12 mouse cellular contexts compared by ENCODE assay signal in the genomic region with DNA sequence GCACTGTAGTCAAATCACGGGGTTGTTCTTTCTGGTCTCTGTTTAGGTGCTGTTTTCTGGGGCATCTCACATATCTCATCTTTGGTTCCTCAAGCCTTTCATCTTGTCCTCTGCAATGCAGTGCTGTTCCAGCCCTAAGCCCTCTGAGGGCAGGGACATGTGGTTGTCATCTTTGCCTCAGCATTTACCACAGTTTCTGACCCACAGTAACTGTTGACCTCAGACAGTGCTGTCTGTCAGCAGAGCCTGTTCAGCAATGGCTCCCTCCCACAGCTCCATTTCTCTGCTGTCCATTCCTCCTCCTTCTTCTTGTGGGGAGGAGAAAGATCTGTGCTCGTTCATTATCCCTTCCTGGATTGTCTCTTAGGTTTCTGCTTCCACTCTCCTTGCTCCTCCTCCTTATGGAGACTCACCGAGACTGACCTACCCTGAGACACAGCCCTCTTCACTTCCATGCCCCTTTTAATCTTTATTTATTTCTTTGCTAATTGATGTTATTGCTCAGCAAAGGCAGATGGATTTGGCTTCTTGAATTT.
DNase-seq lines count a peak whose midpoint lies in the region; ATAC-seq and TF ChIP-seq lines count a peak whose summit lies in the region.
"Had no signal": no experiment of that assay in that cellular context is flagged by ENCODE, and none has a peak within 500 bp of the region (broad histone marks: within the 10 kb centered on the region; RNA-seq: fewer than 3 reads in every experiment).

No protein-coding gene starts in this region.

- H3K9me3 ChIP-seq in hindbrain, embryonic 10.5 days, result no peaks in the 10 kb centered on the region
- H3K9me3 ChIP-seq in hindbrain, embryonic 11.5 days (ENCODE audit: control insufficient read depth, low read length), result no peaks in the 10 kb centered on the region
- H3K9me3 ChIP-seq in embryonic facial prominence, embryonic 14.5 days (ENCODE audit: control insufficient read depth, low read length), result no peaks in the 10 kb centered on the region
- no peaks in the 10 kb centered on the region for H3K9me3 ChIP-seq in midbrain, embryonic 13.5 days
- H3K9me3 ChIP-seq: liver, embryonic 13.5 days had no signal

- no peak overlapping the region for H3ac ChIP-seq in myocyte (ENCODE audit: control insufficient read depth, insufficient read length)

- H3K4me3 ChIP-seq in hindbrain, embryonic 10.5 days, result no peak overlapping the region
- no peak overlapping the region for H3K4me3 ChIP-seq in hindbrain, embryonic 11.5 days (ENCODE audit: low read depth, low read length)
- H3K4me3 ChIP-seq in layer of hippocampus, adult 2 months, result no peak overlapping the region
- no peak overlapping the region for H3K4me3 ChIP-seq in embryonic facial prominence, embryonic 14.5 days (ENCODE audit: low read depth, low read length)
- no peak overlapping the region for H3K4me3 ChIP-seq in myocyte
- no peak overlapping the region for H3K4me3 ChIP-seq in midbrain, embryonic 13.5 days (replicated peaks)
- H3K4me3 ChIP-seq: liver, embryonic 13.5 days had no signal

- no peak for DNase-seq in hindbrain, embryonic 10.5 days (ENCODE audit: low spot score)
- no peak for DNase-seq in hindbrain, embryonic 11.5 days (ENCODE audit: low spot score)
- no peak for DNase-seq in layer of hippocampus, adult 2 months (ENCODE audit: low spot score in 2 of 2)
- no peak for DNase-seq in layer of hippocampus, postnatal 25 days (ENCODE audit: extremely low spot score in 1 of 2, low spot score in 1 of 2)
- DNase-seq in embryonic facial prominence, embryonic 14.5 days (ENCODE audit: low spot score), result no peak
- no peak for DNase-seq in left cerebral cortex, postnatal 25 days (ENCODE audit: low spot score in 2 of 2)
- DNase-seq: kidney, adult 18-20 months; liver, embryonic 13.5 days; thymus, adult 18-20 months had no signal

- no peak overlapping the region for H3K9ac ChIP-seq in hindbrain, embryonic 11.5 days (ENCODE audit: low read depth, low read length)
- no peak overlapping the region for H3K9ac ChIP-seq in embryonic facial prominence, embryonic 14.5 days (ENCODE audit: low read depth, low read length)
- no peak overlapping the region for H3K9ac ChIP-seq in midbrain, embryonic 13.5 days (replicated peaks)
- H3K9ac ChIP-seq: liver, embryonic 13.5 days had no signal

- peaks cover 53% of the 10 kb centered on the region for H3K4me1 ChIP-seq in hindbrain, embryonic 10.5 days (replicated peaks)
- no peaks in the 10 kb centered on the region for H3K4me1 ChIP-seq in hindbrain, embryonic 11.5 days (replicated peaks; ENCODE audit: control insufficient read depth, insufficient read depth, low read length)
- peaks cover 16% of the 10 kb centered on the region; the same call in 1 of the 2 replicates for H3K4me1 ChIP-seq in embryonic facial prominence, embryonic 14.5 days (ENCODE audit: control insufficient read depth, insufficient read depth, low read length)
- peaks cover 49% of the 10 kb centered on the region for H3K4me1 ChIP-seq in midbrain, embryonic 13.5 days (replicated peaks)
- H3K4me1 ChIP-seq: liver, embryonic 13.5 days had no signal

- 0 out of 2 replicates have a peak overlapping the region, but pooled peaks have one; percentile 16 for H3K27ac ChIP-seq in hindbrain, embryonic 10.5 days
- H3K27ac ChIP-seq in hindbrain, embryonic 11.5 days (ENCODE audit: low read depth, low read length), result no peak overlapping the region
- H3K27ac ChIP-seq in layer of hippocampus, adult 2 months, result peak overlapping the region; percentile 19; the same call in 1 of the 2 replicates
- no peak overlapping the region for H3K27ac ChIP-seq in embryonic facial prominence, embryonic 14.5 days (replicated peaks; ENCODE audit: low read depth, low read length)
- no peak overlapping the region for H3K27ac ChIP-seq in midbrain, embryonic 13.5 days
- H3K27ac ChIP-seq: liver, embryonic 13.5 days had no signal

- TF ChIP-seq CTCF in layer of hippocampus, adult 2 months (conservative IDR thresholded peaks at IDR 0.05), result no peak

- H3K27me3 ChIP-seq in hindbrain, embryonic 10.5 days (ENCODE audit: insufficient read depth, poor library complexity, severe bottlenecking), result no peaks in the 10 kb centered on the region
- no peaks in the 10 kb centered on the region for H3K27me3 ChIP-seq in hindbrain, embryonic 11.5 days (ENCODE audit: control insufficient read depth, insufficient read depth, low read length)
- H3K27me3 ChIP-seq in embryonic facial prominence, embryonic 14.5 days (replicated peaks; ENCODE audit: control insufficient read depth, insufficient read depth, low read length), result no peaks in the 10 kb centered on the region
- H3K27me3 ChIP-seq in myocyte (ENCODE audit: control insufficient read depth, insufficient read depth, insufficient read length), result no peaks in the 10 kb centered on the region
- H3K27me3 ChIP-seq in midbrain, embryonic 13.5 days, result no peaks in the 10 kb centered on the region
- H3K27me3 ChIP-seq: liver, embryonic 13.5 days had no signal

- no peaks in the 10 kb centered on the region for H3K36me3 ChIP-seq in hindbrain, embryonic 10.5 days
- no peaks in the 10 kb centered on the region for H3K36me3 ChIP-seq in hindbrain, embryonic 11.5 days (ENCODE audit: control insufficient read depth, insufficient read depth, low read length)
- no peaks in the 10 kb centered on the region for H3K36me3 ChIP-seq in embryonic facial prominence, embryonic 14.5 days (ENCODE audit: control insufficient read depth, insufficient read depth, low read length)
- no peaks in the 10 kb centered on the region for H3K36me3 ChIP-seq in myocyte (ENCODE audit: control insufficient read depth, insufficient read depth)
- no peaks in the 10 kb centered on the region for H3K36me3 ChIP-seq in midbrain, embryonic 13.5 days
- H3K36me3 ChIP-seq: liver, embryonic 13.5 days had no signal

- ATAC-seq in hindbrain, embryonic 11.5 days (ENCODE audit: low FRiP score), result no peak
- ATAC-seq in embryonic facial prominence, embryonic 14.5 days (ENCODE audit: low read depth), result no peak; the same call in 1 of the 2 replicates
- ATAC-seq in midbrain, embryonic 13.5 days, result no peak

- H3K4me2 ChIP-seq in hindbrain, embryonic 11.5 days (replicated peaks; ENCODE audit: low read depth, low read length), result no peak overlapping the region
- peak overlapping the region; percentile 40; the same call in 1 of the 2 replicates for H3K4me2 ChIP-seq in embryonic facial prominence, embryonic 14.5 days (ENCODE audit: low read depth, low read length)
- H3K4me2 ChIP-seq in myocyte (ENCODE audit: low read depth), result peak overlapping the region; percentile 37
- H3K4me2 ChIP-seq in midbrain, embryonic 13.5 days (replicated peaks), result no peak overlapping the region
- H3K4me2 ChIP-seq: liver, embryonic 13.5 days; midbrain, embryonic 11.5 days had no signal

- 40% methylated on average over 3 of the region's 3 CpGs for WGBS in hindbrain, embryonic 10.5 days
- 35% methylated on average over 3 of the region's 3 CpGs for WGBS in hindbrain, embryonic 11.5 days
- 8% methylated on average over 3 of the region's 3 CpGs for WGBS in embryonic facial prominence, embryonic 14.5 days
- 48% methylated on average over 3 of the region's 3 CpGs for WGBS in midbrain, embryonic 13.5 days

- TF ChIP-seq POLR2A in myocyte (IDR thresholded peaks at IDR 0.05; ENCODE audit: insufficient read length, low read depth), result no peak

- intact Hi-C loops in left cerebral cortex, postnatal 25 days (cut with DNase I), result no loop called here

- H3K79me2 ChIP-seq in myocyte (ENCODE audit: control insufficient read depth, insufficient read depth), result no peaks in the 10 kb centered on the region

TF ChIP-seq in myocyte, 11 proteins besides CTCF, POLR2A, EP300 and RAD21:
- no peak for TF ChIP-seq CEBPB (IDR thresholded peaks at IDR 0.05; ENCODE audit: insufficient read depth, poor library complexity, severe bottlenecking)
- peak in 1 of 3 experiments; percentile 44 for TF ChIP-seq MYOD1 (IDR thresholded peaks at IDR 0.05; ENCODE audit: control insufficient read depth in 1 of 3, insufficient read length in 2 of 3, low read depth in 2 of 3)
- TF ChIP-seq POLR2AphosphoS2 (IDR thresholded peaks at IDR 0.05; ENCODE audit: insufficient read length, low read depth), result no peak

Comparison
In these comparisons a context has a peak if more than half of its experiments do, and no peak if none do; other contexts are left out.
1. H3K27ac ChIP-seq: peak in hindbrain, embryonic 10.5 days (single experiment) and layer of hippocampus, adult 2 months (single experiment); none in hindbrain, embryonic 11.5 days (single experiment), embryonic facial prominence, embryonic 14.5 days (single experiment) and midbrain, embryonic 13.5 days (single experiment).
2. H3K4me2 ChIP-seq: peak in embryonic facial prominence, embryonic 14.5 days (single experiment) and myocyte (single experiment); none in hindbrain, embryonic 11.5 days (single experiment) and midbrain, embryonic 13.5 days (single experiment).